Mouse (Mus musculus) erythroblast, embryonic 14.5 days (primary cell): ENCODE results near the gene Rps6ka3.

ENCODE experiments used
- GATA1 ChIP-seq: IDR thresholded peaks from 2 replicates; pipeline ENCODE4 v1.6.1; 2012; ENCODE audit warnings: low read length, inconsistent platforms, mixed read lengths
- TAL1 ChIP-seq: IDR thresholded peaks from 3 replicates; pipeline ENCODE4 v1.6.1; 2012; ENCODE audit warnings: low read length, inconsistent platforms, mixed read lengths

DNA sequence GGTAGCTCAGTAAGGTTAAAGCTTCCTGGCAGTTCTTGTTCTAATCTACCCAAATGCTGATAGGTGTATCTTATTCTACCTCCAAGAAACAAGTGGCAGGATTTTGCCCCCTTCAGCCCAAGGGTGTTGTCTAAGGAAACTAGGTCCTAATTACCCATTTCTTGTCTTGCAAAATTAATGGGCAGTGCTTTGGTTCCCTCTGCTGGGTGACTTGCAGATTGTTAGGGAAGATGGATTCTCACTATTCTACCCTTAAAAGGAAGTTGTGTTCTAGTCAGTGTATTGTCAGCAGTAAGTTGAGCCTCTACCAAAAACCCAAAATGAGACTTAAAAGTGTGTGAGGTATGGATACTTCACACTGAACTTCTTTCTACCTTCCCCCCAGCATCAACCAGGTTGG, 59.0 kb downstream of the Rps6ka3 start:
- TF ChIP-seq GATA1 = no peak
- TF ChIP-seq TAL1 = no peak
